Mouse (Mus musculus) liver, adult 2 months (tissue): ENCODE measurements around the gene Exoc3l4.

ENCODE experiments used
- CTCF ChIP-seq: fragments of 200-500 bp; IDR thresholded peaks from 2 replicates; pipeline ENCODE4 v1.5.1; 2011; ENCODE audit warnings: low read depth, low read length, control low read depth
- POLR2A ChIP-seq: fragments of 200-500 bp; IDR thresholded peaks from 2 replicates; pipeline ENCODE4 v1.6.1; 2011; ENCODE audit warnings: low read length, control low read depth; ENCODE audit not compliant: insufficient read depth; ENCODE audit errors: extremely low read depth

DNA sequence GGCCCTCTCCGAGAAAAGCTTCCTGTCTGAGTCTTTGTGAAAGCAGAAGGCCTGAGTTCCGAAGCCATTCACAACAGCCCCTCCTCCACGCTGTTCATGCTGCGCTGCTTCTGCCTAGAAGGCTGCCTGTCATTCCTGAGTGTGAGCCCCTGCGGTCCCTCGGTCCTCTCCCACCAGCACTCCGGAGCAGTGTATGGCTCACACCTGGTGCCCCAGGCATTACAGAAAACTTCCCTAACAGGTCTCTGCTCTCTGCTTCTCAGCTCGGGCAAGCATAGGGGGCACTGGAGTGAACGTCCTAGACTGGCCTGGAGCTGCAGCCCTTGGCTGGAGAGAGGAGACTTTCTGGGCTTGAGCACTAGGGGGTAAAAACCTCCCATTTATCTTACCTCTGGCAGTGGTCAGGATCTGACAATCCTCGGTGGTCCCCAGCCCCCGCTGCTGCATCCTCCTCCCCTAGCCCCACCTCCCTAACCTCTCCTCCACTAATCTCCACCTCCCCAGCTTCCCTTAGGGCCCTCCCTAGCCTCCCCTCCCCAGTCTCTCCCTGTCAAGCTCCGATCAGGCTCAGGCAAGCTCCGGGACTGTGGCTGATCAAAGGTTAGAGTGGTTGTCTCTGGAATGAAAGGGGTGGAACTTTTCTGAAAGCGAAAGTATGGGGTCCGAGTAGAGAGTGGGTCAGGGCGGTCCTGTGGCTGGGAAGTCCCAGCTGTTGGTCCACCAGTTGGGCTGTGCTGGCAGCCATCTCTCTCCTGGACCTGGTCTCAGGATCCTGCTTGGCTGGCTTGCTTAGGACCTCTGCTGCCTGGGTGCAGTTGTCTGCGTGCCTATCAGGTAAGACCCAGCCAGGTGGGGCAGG lies at the start of gene Exoc3l4:
- TF ChIP-seq CTCF (0 out of 2 replicates have a peak, but pooled peaks have one; percentile 5), POLR2A (no peak)
